Mouse (Mus musculus) MEL (cell line): ENCODE measurements around the gene A330070K13Rik. TPM values are rescaled to one million over a fixed set of nuclear protein-coding genes. Genes with fewer than 3 reads are reported as not detected.

Experiments
- DNase-seq: peaks from one replicate; pipeline ENCODE4 v3.0.0; 2011; ENCODE audit warnings: low read depth, low spot score
- H3K27ac ChIP-seq: 2 replicates; pipeline ENCODE4 v1.5.1; 2012; ENCODE audit warnings: low read depth, mild to moderate bottlenecking, control low read depth, low read length, moderate library complexity; ENCODE audit not compliant: control insufficient read depth
- H3K27me3 ChIP-seq, 2 experiments: fragments of 150-350 bp in 1 of 2; sonication (generic) in 1 of 2; 2 replicates each; pipeline ENCODE4 v1.6.1; 2012; ENCODE audit warnings: low read length in 2 of 2, mild to moderate bottlenecking in 2 of 2, improper control_type of control experiment in 1 of 2, moderate library complexity in 1 of 2; ENCODE audit not compliant: insufficient read depth in 2 of 2, control insufficient read depth in 1 of 2
- H3K36me3 ChIP-seq, 2 experiments: 2 replicates each; pipeline ENCODE4 v1.6.1; 2012 to 2014; ENCODE audit warnings: low read length in 2 of 2, improper control_type of control experiment in 1 of 2, inconsistent platforms in 1 of 2, mild to moderate bottlenecking in 1 of 2; ENCODE audit not compliant: insufficient read depth in 2 of 2, control insufficient read depth in 1 of 2
- H3K4me1 ChIP-seq, 2 experiments: fragments of 150-350 bp in 1 of 2; sonication (generic) in 1 of 2; 2 replicates each; pipeline ENCODE4 v1.6.1; 2012; ENCODE audit warnings: low read length in 2 of 2, improper control_type of control experiment in 1 of 2, mild to moderate bottlenecking in 1 of 2; ENCODE audit not compliant: insufficient read depth in 2 of 2, control insufficient read depth in 1 of 2
- H3K4me3 ChIP-seq, 2 experiments: fragments of 150-350 bp in 1 of 2; sonication (generic) in 1 of 2; 2 replicates each; pipeline ENCODE4 v1.5.1; 2012; ENCODE audit warnings: low read depth in 2 of 2, low read length in 2 of 2, mild to moderate bottlenecking in 2 of 2, moderate library complexity in 2 of 2, control low read depth in 1 of 2, improper control_type of control experiment in 1 of 2; ENCODE audit not compliant: control insufficient read depth in 1 of 2, insufficient read depth in 1 of 2
- H3K79me2 ChIP-seq: 2 replicates; pipeline ENCODE4 v1.6.1; 2012; ENCODE audit warnings: mild to moderate bottlenecking, low read length, moderate library complexity; ENCODE audit not compliant: control insufficient read depth, poor library complexity, insufficient read depth
- H3K9ac ChIP-seq: 2 replicates; pipeline ENCODE4 v1.6.1; 2012; ENCODE audit warnings: low read depth, mild to moderate bottlenecking, control low read depth, low read length, moderate library complexity; ENCODE audit not compliant: control insufficient read depth, poor library complexity, severe bottlenecking
- H3K9me3 ChIP-seq: fragments of 150-350 bp; sonication (generic); replicated peaks from 2 replicates; pipeline ENCODE4 v1.6.1; 2012; ENCODE audit warnings: mild to moderate bottlenecking, low read length, improper control_type of control experiment, moderate library complexity; ENCODE audit not compliant: insufficient read depth
- BHLHE40 ChIP-seq: IDR thresholded peaks from 2 replicates; pipeline ENCODE4 v1.6.1; 2012; ENCODE audit warnings: low read depth, mild to moderate bottlenecking, inconsistent platforms, low read length, improper control_type of control experiment, borderline replicate concordance
- CHD1 ChIP-seq: IDR thresholded peaks from 2 replicates; pipeline ENCODE4 v1.6.1; 2012; ENCODE audit warnings: low read depth, mild to moderate bottlenecking, inconsistent platforms, low read length, improper control_type of control experiment
- CHD2 ChIP-seq: IDR thresholded peaks from 2 replicates; pipeline ENCODE4 v1.6.1; 2011; ENCODE audit warnings: low read length, improper control_type of control experiment
- ELF1 ChIP-seq: IDR thresholded peaks from 2 replicates; pipeline ENCODE4 v1.6.1; 2014; ENCODE audit warnings: low read depth, mild to moderate bottlenecking, inconsistent platforms, low read length, improper control_type of control experiment, moderate library complexity
- EP300 ChIP-seq, 2 experiments: IDR thresholded peaks; 2 replicates each; pipeline ENCODE4 v1.6.1; 2011; ENCODE audit warnings: improper control_type of control experiment in 2 of 2, low read length in 2 of 2, low read depth in 1 of 2, mild to moderate bottlenecking in 1 of 2
- GABPA ChIP-seq: IDR thresholded peaks from 2 replicates; pipeline ENCODE4 v1.6.1; 2012; ENCODE audit warnings: low read depth, mild to moderate bottlenecking, inconsistent platforms, low read length, improper control_type of control experiment, moderate library complexity
- HCFC1 ChIP-seq: IDR thresholded peaks from 2 replicates; pipeline ENCODE4 v1.6.1; 2012; ENCODE audit warnings: low read depth, mild to moderate bottlenecking, inconsistent platforms, low read length, improper control_type of control experiment, moderate library complexity
- JUND ChIP-seq: IDR thresholded peaks from 2 replicates; pipeline ENCODE4 v1.6.1; 2011; ENCODE audit warnings: low read depth, mild to moderate bottlenecking, improper control_type of control experiment, low read length
- KAT2A ChIP-seq: conservative IDR thresholded peaks from 2 replicates; pipeline ENCODE4 v1.6.1; 2012; ENCODE audit warnings: low read depth, low read length, improper control_type of control experiment, inconsistent platforms
- MAFK ChIP-seq: IDR thresholded peaks from 2 replicates; pipeline ENCODE4 v1.6.1; 2011; ENCODE audit warnings: low read depth, mild to moderate bottlenecking, low read length, improper control_type of control experiment, borderline replicate concordance
- MAX ChIP-seq: IDR thresholded peaks from 2 replicates; pipeline ENCODE4 v1.6.1; 2011; ENCODE audit warnings: low read length, improper control_type of control experiment
- MAZ ChIP-seq: IDR thresholded peaks from 2 replicates; pipeline ENCODE4 v1.6.1; 2012; ENCODE audit warnings: low read depth, mild to moderate bottlenecking, inconsistent platforms, low read length, improper control_type of control experiment
- MEF2A ChIP-seq: IDR thresholded peaks from 2 replicates; pipeline ENCODE4 v1.6.1; 2014; ENCODE audit warnings: low read depth, mild to moderate bottlenecking, inconsistent platforms, low read length, improper control_type of control experiment; ENCODE audit not compliant: poor library complexity, insufficient replicate concordance, severe bottlenecking; ENCODE audit errors: extremely low read depth
- MXI1 ChIP-seq: IDR thresholded peaks from 2 replicates; pipeline ENCODE4 v1.6.1; 2011; ENCODE audit warnings: mild to moderate bottlenecking, low read depth, low read length, improper control_type of control experiment
- NELFE ChIP-seq: IDR thresholded peaks from 2 replicates; pipeline ENCODE4 v1.6.1; 2011; ENCODE audit warnings: low read depth, low read length, improper control_type of control experiment
- NRF1 ChIP-seq: IDR thresholded peaks from 2 replicates; pipeline ENCODE4 v1.6.1; 2014; ENCODE audit warnings: low read depth, mild to moderate bottlenecking, inconsistent platforms, low read length, improper control_type of control experiment, moderate library complexity; ENCODE audit not compliant: poor library complexity, insufficient read depth, severe bottlenecking
- POLR2A ChIP-seq, 2 experiments: IDR thresholded peaks; 2 replicates each; pipeline ENCODE4 v1.6.1; 2011 to 2012; ENCODE audit warnings: low read length in 2 of 2, mild to moderate bottlenecking in 2 of 2, control low read depth in 1 of 2, improper control_type of control experiment in 1 of 2, low read depth in 1 of 2, moderate library complexity in 1 of 2; ENCODE audit not compliant: control insufficient read depth in 1 of 2, insufficient read depth in 1 of 2, poor library complexity in 1 of 2
- SIN3A ChIP-seq: IDR thresholded peaks from 2 replicates; pipeline ENCODE4 v1.6.1; 2012; ENCODE audit warnings: low read length, improper control_type of control experiment, inconsistent platforms
- USF1 ChIP-seq: IDR thresholded peaks from 2 replicates; pipeline ENCODE4 v1.6.1; 2014; ENCODE audit warnings: low read depth, mild to moderate bottlenecking, inconsistent platforms, low read length, improper control_type of control experiment, moderate library complexity
- USF2 ChIP-seq, 2 experiments: IDR thresholded peaks; 2 replicates each; pipeline ENCODE4 v1.6.1; 2011 to 2012; ENCODE audit warnings: improper control_type of control experiment in 2 of 2, low read length in 2 of 2, borderline replicate concordance in 1 of 2, inconsistent platforms in 1 of 2, low read depth in 1 of 2, mild to moderate bottlenecking in 1 of 2; ENCODE audit not compliant: insufficient read depth in 1 of 2
- ZKSCAN1 ChIP-seq: IDR thresholded peaks from 2 replicates; pipeline ENCODE4 v1.6.1; 2012; ENCODE audit warnings: low read depth, mild to moderate bottlenecking, inconsistent platforms, low read length, improper control_type of control experiment, moderate library complexity
- ZNF384 ChIP-seq: IDR thresholded peaks from 2 replicates; pipeline ENCODE4 v1.6.1; 2012; ENCODE audit warnings: low read depth, mild to moderate bottlenecking, inconsistent platforms, low read length, improper control_type of control experiment
- polyA plus RNA-seq, 2 experiments: library from polyadenylated mRNA; stranded (reverse) in 1 of 2; unstranded in 1 of 2; fragments of >175 nt in 1 of 2; fragments of >200 nt in 1 of 2; gene quantifications; 2 replicates each; pipeline versions ENCODE4 v1.2.1 to v1.2.4; 2012; ENCODE audit warnings: low replicate concordance in 2 of 2, low read depth in 1 of 2; ENCODE audit not compliant: insufficient read length in 2 of 2, insufficient read depth in 1 of 2, missing spikeins in 1 of 2
- total RNA-seq: library from RNA; depleted of rRNA; stranded (reverse); fragments of 300-350 nt; gene quantifications from 2 replicates; pipeline ENCODE4 v1.2.3, GENCODE M21; 2012; rRNA removed

A330070K13Rik gene
- total RNA-seq (not detected in 2 replicates), polyA plus RNA-seq (not detected)

DNA sequence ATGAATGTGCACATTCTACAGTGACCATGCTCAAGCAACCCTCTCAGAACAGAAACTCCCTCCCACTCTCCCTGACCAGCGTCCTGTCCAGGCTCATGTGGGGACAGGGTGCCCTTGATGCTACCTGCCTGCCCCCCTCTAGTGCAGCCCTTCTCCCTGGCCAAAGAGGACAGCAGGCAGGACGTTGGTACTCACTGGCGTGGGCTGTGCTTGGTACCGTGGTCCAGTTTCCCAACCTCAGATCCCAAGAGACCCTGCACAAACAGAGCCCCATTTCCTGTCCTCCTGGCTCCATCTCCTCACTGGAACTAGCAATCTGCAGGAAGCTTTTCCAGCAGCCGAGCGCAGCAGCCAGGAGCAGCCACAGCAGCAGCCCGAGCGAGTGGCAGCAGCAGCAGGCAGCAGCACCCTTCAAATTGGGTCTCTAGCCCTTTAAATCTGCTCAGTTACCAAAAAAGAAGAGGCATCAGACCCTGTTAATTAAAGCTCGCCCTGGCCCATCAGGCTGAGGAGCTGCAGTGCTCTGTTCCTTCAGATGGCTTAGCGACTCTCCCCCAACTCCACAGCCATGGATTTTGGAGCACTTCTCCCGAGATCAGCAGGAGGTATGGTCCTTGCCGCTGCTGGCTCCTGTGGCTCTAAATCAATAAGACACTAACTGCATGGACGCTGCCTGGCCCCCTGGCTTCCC, at the start of gene A330070K13Rik:
A330070K13Rik (minus strand) TSS at position 410 of the 691 bp plus-strand sequence.
- Histone ChIP-seq H3K27ac (no peak within 1 kb of the TSS), H3K9me3 (no peaks in the 10 kb centered on the region), H3K36me3 (no peaks in the 10 kb centered on the region), H3K4me3 (no peak within 1 kb of the TSS), H3K9ac (no peak within 1 kb of the TSS), H3K79me2 (no peaks in the 10 kb centered on the region), H3K4me1 (no peaks in the 10 kb centered on the region), H3K27me3 (no peaks in the 10 kb centered on the region)
- no peak for TF ChIP-seq USF1
- TF ChIP-seq HCFC1: no peak
- no peak for TF ChIP-seq MAFK
- no peak for TF ChIP-seq BHLHE40
- TF ChIP-seq NRF1: no peak
- no peak for TF ChIP-seq CHD2
- TF ChIP-seq ZNF384: no peak
- TF ChIP-seq SIN3A: no peak
- TF ChIP-seq GABPA: no peak
- no peak for TF ChIP-seq POLR2A (IDR thresholded peaks at IDR 0.05; ENCODE audit: control insufficient read depth in 1 of 2, insufficient read depth in 1 of 2, low read depth in 1 of 2, low read length in 2 of 2, poor library complexity in 1 of 2)
- no peak for TF ChIP-seq USF2 (IDR thresholded peaks at IDR 0.05; ENCODE audit: borderline replicate concordance in 1 of 2, insufficient read depth in 1 of 2, low read depth in 1 of 2, low read length in 2 of 2)
- no peak for TF ChIP-seq ELF1
- TF ChIP-seq MXI1: no peak
- no peak for TF ChIP-seq MAX
- TF ChIP-seq MAZ: no peak
- TF ChIP-seq CHD1: no peak
- no peak for DNase-seq

DNA sequence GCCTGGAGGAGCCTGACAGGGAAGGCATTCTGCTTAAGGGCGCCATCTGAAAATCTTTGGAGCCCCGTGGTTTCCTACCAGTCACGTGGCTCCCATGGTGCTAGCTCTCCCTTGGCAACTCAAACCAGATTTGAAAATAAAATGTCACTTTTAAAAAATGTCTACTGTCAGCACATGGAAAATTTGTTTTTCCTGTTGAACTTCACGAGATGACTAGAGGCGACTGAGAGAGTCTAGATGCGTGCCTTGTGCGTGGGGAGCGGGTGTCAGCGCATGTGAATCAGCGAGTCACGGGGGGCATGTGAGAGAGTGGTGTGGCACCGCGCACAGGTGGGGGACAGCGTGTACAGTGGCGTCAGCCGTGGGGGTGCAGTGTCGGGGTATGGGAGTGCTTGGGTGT, 27.1 kb upstream of the A330070K13Rik start:
- Histone ChIP-seq H3K27me3 (no peaks in the 10 kb centered on the region), H3K4me3 (no peak overlapping the region), H3K9ac (no peak overlapping the region), H3K27ac (no peak overlapping the region), H3K9me3 (no peaks in the 10 kb centered on the region), H3K36me3 (no peaks in the 10 kb centered on the region), H3K4me1 (no peaks in the 10 kb centered on the region), H3K79me2 (no peaks in the 10 kb centered on the region)
- no peak for TF ChIP-seq KAT2A
- TF ChIP-seq MEF2A: no peak
- TF ChIP-seq EP300 (IDR thresholded peaks at IDR 0.05; ENCODE audit: low read depth in 1 of 2, low read length in 2 of 2): no peak
- TF ChIP-seq HCFC1: no peak
- TF ChIP-seq USF2 (IDR thresholded peaks at IDR 0.05; ENCODE audit: borderline replicate concordance in 1 of 2, insufficient read depth in 1 of 2, low read depth in 1 of 2, low read length in 2 of 2): no peak
- no peak for TF ChIP-seq GABPA
- TF ChIP-seq POLR2A (IDR thresholded peaks at IDR 0.05; ENCODE audit: control insufficient read depth in 1 of 2, insufficient read depth in 1 of 2, low read depth in 1 of 2, low read length in 2 of 2, poor library complexity in 1 of 2): no peak
- no peak for TF ChIP-seq NRF1
- TF ChIP-seq NELFE: no peak
- no peak for TF ChIP-seq CHD2
- TF ChIP-seq ZNF384: no peak
- no peak for TF ChIP-seq JUND
- no peak for TF ChIP-seq ZKSCAN1
- TF ChIP-seq MXI1: no peak
- DNase-seq: no peak
